Mouse (Mus musculus) adrenal gland, postnatal 25 days (tissue): ENCODE measurements around the gene Olfr548-ps1. TPM values are rescaled to one million over a fixed set of nuclear protein-coding genes. Genes with fewer than 3 reads are reported as not detected.

Source experiments
- DNase-seq: peaks from one replicate; pipeline ENCODE4 v3.0.0; 2021; ENCODE audit warnings: mixed read lengths
- total RNA-seq: library from RNA; stranded (reverse); gene quantifications from 2 replicates; pipeline ENCODE4 v1.2.3, GENCODE M21; 2021

Olfr548-ps1 gene
- total RNA-seq, 1 experiment from 2014 or later, result not detected

DNA sequence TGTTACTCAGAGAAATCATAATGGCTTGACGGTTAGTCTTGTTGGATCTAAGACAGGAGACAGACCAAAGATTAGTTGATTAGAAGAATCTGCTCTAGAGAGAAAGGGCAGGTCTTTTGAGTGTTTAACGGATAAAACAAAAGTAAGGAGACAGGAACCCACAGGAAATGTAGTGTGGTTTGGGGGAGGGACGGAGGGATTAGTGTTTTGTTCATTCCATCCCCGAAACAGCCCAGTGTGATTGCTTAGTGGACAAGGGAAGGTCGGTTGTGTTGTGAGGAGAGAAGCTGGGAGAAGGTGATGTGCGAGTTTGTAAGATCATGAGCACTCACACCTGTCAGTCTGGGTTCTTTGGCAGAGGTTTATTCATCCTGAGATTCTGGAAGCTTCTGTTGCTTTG lies 35.3 kb downstream of the Olfr548-ps1 start:
- no peak for DNase-seq

DNA sequence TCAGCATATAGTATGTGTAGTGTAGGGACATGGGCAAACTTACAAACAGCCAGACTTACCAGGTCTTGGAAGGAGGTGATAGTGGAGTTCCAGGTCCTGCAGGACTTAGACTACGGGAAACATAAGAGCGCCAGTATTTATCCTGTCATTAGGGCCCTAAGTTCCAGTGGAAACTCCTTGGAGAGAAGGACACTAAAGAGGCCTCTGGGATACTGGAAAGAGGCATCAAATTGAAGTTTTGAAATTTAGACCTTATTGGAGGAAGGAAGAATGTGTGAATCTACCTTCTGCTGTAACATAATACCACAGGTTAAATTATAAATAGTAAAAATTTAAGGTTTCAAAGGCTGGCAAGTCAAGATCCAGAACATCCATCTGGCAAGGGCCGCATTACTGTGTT lies 51.1 kb downstream of the Olfr548-ps1 start, which contains the start of gene Olfr551:
Gene Olfr551, minus strand, starts transcription at position 101 of the 400 bp plus-strand sequence.
- no peak for DNase-seq

Other genes with a start within 250 kb of the Olfr548-ps1 start
- gene Rrm1, start 99.2 kb upstream of the Olfr548-ps1 start, total RNA-seq, result 28.2 and 36.0 TPM in 2 replicates
- not detected in 2 replicates for gene Olfr543, start 59.2 kb upstream of the Olfr548-ps1 start, total RNA-seq
- not detected in 2 replicates for gene Olfr544, start 52.6 kb upstream of the Olfr548-ps1 start, total RNA-seq
- not detected in 2 replicates for gene Olfr545, start 41.3 kb upstream of the Olfr548-ps1 start, total RNA-seq
- not detected in 2 replicates for gene Olfr547, start 6.1 kb upstream of the Olfr548-ps1 start, total RNA-seq
- not detected in 2 replicates for gene Olfr549, start 9.0 kb downstream of the Olfr548-ps1 start, total RNA-seq
- gene Trim21, start 24.6 kb downstream of the Olfr548-ps1 start, total RNA-seq, result 11.6 and 17.7 TPM in 2 replicates
- gene Olfr550, start 30.5 kb downstream of the Olfr548-ps1 start, total RNA-seq, result not detected in 2 replicates
- not detected in 2 replicates for gene Olfr551, start 51.0 kb downstream of the Olfr548-ps1 start, total RNA-seq
- gene Olfr552, start 56.9 kb downstream of the Olfr548-ps1 start, total RNA-seq, result 0.19 TPM in 1 of 2 replicates, not detected in the other
- not detected in 2 replicates for gene Olfr553, start 77.3 kb downstream of the Olfr548-ps1 start, total RNA-seq
- not detected in 2 replicates for gene Olfr554, start 97.5 kb downstream of the Olfr548-ps1 start, total RNA-seq
- gene Olfr555, start 117.9 kb downstream of the Olfr548-ps1 start, total RNA-seq, result not detected in 2 replicates
- gene Olfr556, start 124.0 kb downstream of the Olfr548-ps1 start, total RNA-seq, result not detected in 2 replicates
- gene Trim68, start 146.4 kb downstream of the Olfr548-ps1 start, total RNA-seq, result 13.9 and 17.4 TPM in 2 replicates
- not detected in 2 replicates for gene Olfr557, start 155.0 kb downstream of the Olfr548-ps1 start, total RNA-seq
- gene Olfr558, start 161.3 kb downstream of the Olfr548-ps1 start, total RNA-seq, result 0.36 and 0.38 TPM in 2 replicates
- not detected in 2 replicates for gene Olfr33, start 178.2 kb downstream of the Olfr548-ps1 start, total RNA-seq
- gene Olfr559, start 186.6 kb downstream of the Olfr548-ps1 start, total RNA-seq, result not detected in 2 replicates
- not detected in 2 replicates for gene Olfr560, start 218.5 kb downstream of the Olfr548-ps1 start, total RNA-seq
- 0.24 and 0.43 TPM in 2 replicates for gene Olfr78, start 218.6 kb downstream of the Olfr548-ps1 start, total RNA-seq
- gene Olfr561, start 230.3 kb downstream of the Olfr548-ps1 start, total RNA-seq, result not detected in 2 replicates